Mouse (Mus musculus): Measurements from ENCODE around the gene Jsrp1.

Gene Jsrp1

GRCm38 (mm10) chr10:80792175-80793032 is 20.9 kb downstream of the Jsrp1 start:
- DNase-seq (ENCODE audit: low read depth, low spot score) = no peak

GRCm38 (mm10) chr10:80791476-80792174 is 21.7 kb downstream of the Jsrp1 start:
- no peak for DNase-seq (ENCODE audit: low read depth, low spot score)

GRCm38 (mm10) chr10:80790761-80791404 is 22.4 kb downstream of the Jsrp1 start:
- DNase-seq (ENCODE audit: low read depth, low spot score) = no peak

GRCm38 (mm10) chr10:80787517-80787916 is 25.8 kb downstream of the Jsrp1 start:
- DNase-seq (ENCODE audit: low read depth, low spot score) = no peak

GRCm38 (mm10) chr10:80785963-80786362 is 27.3 kb downstream of the Jsrp1 start:
- DNase-seq (ENCODE audit: low read depth, low spot score) = no peak

GRCm38 (mm10) chr10:80784871-80785270 is 28.4 kb downstream of the Jsrp1 start:
- DNase-seq (ENCODE audit: low read depth, low spot score) = peak; percentile 47

- no peak for DNase-seq (ENCODE audit: low read depth, low spot score)
Measured at GRCm38 (mm10) chr10:80784302-80784701, 29.0 kb downstream of the Jsrp1 start.

GRCm38 (mm10) chr10:80779565-80779964 is 33.7 kb downstream of the Jsrp1 start:
- no peak for DNase-seq (ENCODE audit: low read depth, low spot score)

GRCm38 (mm10) chr10:80777123-80777522 is 36.2 kb downstream of the Jsrp1 start:
- no peak for DNase-seq (ENCODE audit: low read depth, low spot score)

GRCm38 (mm10) chr10:80776358-80776869 is 36.9 kb downstream of the Jsrp1 start:
- no peak for DNase-seq (ENCODE audit: low read depth, low spot score)

- DNase-seq (ENCODE audit: low read depth, low spot score) = no peak
Measured at GRCm38 (mm10) chr10:80775731-80776130, 37.6 kb downstream of the Jsrp1 start.

- DNase-seq (ENCODE audit: low read depth, low spot score) = no peak
Measured at GRCm38 (mm10) chr10:80774981-80775380, 38.3 kb downstream of the Jsrp1 start.

- peak; percentile 96 for DNase-seq (ENCODE audit: low read depth, low spot score)
Measured at GRCm38 (mm10) chr10:80774549-80774948, 38.7 kb downstream of the Jsrp1 start.

GRCm38 (mm10) chr10:80773816-80774215 is 39.5 kb downstream of the Jsrp1 start:
- DNase-seq (ENCODE audit: low read depth, low spot score) = no peak

- no peak for DNase-seq (ENCODE audit: low read depth, low spot score)
Measured at GRCm38 (mm10) chr10:80768365-80768764, 44.9 kb downstream of the Jsrp1 start.

- no peak for DNase-seq (ENCODE audit: low read depth, low spot score)
Measured at GRCm38 (mm10) chr10:80766161-80766815, 47.0 kb downstream of the Jsrp1 start.

GRCm38 (mm10) chr10:80765746-80766145 is 47.6 kb downstream of the Jsrp1 start:
- DNase-seq (ENCODE audit: low read depth, low spot score) = no peak

GRCm38 (mm10) chr10:80763502-80763901 is 49.8 kb downstream of the Jsrp1 start:
- DNase-seq (ENCODE audit: low read depth, low spot score) = no peak

- no peak for DNase-seq (ENCODE audit: low read depth, low spot score)
Measured at GRCm38 (mm10) chr10:80761821-80762220, 51.5 kb downstream of the Jsrp1 start.

GRCm38 (mm10) chr10:80760596-80761524 is 52.4 kb downstream of the Jsrp1 start:
- DNase-seq (ENCODE audit: low read depth, low spot score) = no peak

Measured in telencephalon, adult 2 months (tissue).